Mouse (Mus musculus) ZHBTc4 (cell line): ENCODE data around the gene Dst.

Source experiments
- DNase-seq: peaks from one replicate; pipeline ENCODE4 v3.0.0-alpha.2; 2011; ENCODE audit warnings: low read depth, low spot score

Gene Dst

DNA sequence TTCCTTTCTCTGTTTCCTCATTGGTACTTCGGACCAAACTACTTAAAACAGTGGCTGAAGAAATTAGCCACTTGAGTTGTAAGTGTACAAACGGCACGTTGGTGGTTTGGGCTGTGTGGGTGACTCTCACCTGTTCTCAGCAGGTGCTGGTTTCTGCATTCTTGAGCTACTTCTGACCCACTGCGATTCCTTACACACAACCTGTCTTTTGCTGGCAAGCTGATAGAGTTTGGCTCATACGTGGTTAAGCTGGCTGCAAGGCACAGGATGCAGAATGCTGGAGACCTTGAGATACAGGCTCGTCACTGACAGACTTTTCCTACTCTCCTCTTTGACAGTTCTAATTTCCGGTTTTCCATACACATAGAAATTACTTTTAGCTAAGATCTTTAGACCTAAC, 19.4 kb downstream of the Dst start:
- no peak for DNase-seq

DNA sequence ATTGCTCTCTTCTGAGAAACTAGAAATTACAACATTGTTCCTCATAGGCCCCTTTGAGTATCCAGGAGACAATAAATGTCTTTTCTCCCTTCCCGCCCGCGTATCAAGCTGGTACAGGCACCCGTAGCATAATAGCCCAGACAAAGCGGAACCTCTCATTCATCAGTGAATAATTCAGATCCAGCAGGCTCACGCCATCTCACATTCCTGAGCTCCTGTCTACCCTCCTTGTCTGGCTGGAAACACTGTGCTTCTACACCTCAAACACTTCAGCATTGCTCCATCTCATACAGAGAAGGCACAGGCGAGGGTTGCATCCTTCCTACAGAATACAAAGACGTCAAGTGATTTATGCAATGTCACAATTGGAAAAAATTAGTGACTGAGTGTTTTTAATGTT, 23.8 kb downstream of the Dst start:
- no peak for DNase-seq

DNA sequence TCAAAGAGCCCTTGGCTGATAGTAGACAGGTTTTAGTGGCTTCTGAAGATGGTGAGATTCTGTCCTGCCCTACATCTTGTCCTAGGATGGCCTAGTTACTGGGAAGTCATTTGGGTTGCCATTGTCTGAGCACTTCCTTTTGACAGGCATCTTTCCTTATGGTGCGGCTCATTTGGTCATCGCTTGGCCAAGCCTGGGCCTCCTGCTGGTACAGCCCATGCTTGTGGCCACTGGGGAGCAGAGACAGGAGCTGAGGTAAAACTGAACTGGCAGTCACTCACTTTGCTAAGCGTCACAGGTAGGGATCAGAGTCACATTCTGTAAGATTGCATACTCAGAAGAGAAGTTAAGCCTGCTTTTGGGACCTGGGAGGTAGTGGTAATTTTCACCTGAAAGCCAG, 24.2 kb downstream of the Dst start:
- DNase-seq: no peak

DNA sequence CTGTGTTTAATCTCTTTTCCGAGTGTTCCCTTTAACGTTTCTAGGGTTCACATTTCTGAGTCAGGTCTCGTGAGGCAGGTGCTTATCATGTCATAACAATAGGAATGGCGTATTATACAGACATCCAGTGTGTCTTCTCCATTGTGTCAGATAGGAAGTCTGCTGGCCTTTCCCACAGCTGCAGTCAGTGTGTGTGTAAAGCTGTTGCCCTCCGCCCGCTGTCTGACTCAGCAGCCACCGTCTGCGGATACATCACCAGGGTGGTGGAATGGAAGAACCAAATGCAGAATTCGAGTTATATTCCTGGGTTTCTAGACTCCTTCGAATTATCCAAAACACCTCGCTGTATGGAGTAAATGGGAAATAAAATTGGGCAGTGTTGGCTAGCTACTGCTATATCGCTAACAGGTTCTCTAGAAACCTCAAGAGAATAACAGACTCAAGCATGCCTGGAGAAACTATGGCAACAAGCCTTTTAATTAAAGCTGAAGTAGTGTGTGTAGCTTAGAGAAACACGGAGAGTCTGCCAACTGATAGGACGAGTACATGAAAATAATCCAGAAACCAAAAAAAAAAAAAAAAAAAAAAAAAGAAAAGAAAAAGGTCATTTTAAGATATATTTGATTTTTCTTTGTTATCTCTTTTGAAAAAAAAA, 24.9 kb downstream of the Dst start:
- no peak for DNase-seq

DNA sequence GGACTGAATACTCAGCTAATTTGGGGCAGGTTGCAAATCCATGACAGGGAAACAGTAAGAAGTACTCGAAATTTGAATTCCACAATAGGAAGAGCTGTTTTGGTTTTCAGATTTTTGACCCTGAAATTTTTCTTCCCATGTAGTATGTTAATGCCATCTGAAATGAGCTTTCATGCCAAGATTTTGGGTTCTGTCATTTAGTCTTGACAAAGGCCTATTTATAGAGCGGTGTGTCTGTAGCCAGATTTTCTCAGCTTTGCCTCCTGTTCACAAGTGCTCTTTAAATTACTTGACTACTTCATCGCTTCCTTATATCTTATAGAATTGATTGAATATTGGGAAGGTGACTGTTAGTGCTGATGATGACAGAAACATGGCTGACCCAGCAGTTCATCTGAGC, 27.9 kb downstream of the Dst start:
- DNase-seq: no peak

DNA sequence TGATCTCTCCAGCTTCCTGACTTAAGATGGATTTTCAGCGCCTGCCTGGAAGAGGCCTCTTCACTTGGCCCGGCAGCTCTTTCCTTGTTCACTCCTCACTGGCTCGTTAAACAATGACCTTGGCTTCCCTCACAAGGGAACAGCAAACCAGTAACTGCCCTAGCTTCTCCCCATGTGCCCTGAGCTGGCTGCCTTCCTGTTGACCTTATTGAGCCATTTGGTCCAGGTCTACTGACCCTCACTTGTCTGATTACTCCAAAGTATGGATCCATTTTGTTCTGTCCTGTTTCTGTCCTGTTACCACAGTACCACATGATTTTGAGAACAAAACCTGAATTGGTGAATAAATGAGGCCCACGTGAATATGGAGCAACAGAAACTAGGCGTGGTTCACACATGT, 31.8 kb downstream of the Dst start:
- DNase-seq: no peak

- no peak for DNase-seq
Observed at GRCm38 (mm10) chr1:33940364-33940928, 32.4 kb downstream of the Dst start.

GRCm38 (mm10) chr1:33942638-33943037, 34.6 kb downstream of the Dst start:
- DNase-seq: no peak

DNA sequence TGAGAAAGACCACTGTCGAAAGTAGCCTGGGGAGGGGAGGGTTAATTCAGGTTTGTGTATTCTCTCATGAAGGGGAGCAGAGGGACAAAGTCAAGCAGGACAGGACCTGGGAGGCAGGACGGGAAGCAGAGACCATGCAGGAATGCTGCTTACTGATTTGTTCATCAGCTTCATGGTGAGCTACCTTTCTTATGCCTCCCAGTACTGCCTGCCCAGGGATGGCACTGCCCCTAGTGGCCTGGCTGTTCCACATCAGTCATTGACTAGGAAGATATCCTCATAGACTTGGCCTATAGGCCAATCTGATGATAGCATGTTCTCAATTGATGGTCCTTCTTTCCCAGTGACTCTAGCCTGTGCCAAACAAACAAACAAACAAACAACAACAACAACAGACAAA, 35.9 kb downstream of the Dst start:
- DNase-seq: peak; percentile 86

DNA sequence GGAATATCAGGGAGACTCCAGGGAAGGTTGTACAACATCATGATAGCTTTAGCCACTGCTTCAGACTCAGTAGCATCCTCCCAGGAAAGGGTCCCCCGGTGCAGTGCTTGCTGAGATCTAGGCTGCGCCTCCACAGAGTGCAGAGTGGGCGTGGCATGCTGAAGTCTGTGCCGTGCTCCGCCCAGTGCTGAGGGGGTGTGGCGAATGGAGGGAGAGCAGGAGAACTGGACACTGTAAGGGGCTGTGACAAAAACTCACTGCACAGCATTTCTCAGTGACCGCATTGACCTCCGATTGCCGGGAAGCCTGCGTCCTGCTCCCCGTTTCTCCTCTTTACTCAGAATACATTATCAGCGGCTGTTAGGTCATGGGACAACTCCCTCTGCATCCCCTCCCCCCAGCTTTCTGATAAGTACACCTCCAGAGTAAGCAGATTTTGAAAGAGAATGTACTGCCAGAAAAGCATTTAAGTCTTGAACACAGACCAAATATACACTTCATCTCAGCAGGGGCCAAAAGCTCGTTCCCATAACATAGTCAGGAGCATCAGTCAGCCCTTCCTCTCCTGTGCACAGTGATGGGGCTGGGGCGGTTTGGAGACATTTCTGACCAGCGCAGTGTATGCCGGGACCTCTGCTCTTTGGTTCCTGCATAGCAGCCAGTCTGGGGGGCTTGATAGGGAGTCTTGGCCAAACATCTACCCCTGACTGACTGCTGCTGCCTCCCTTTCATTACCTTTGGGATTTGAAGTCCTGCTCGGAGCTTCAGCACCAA, 37.1 kb downstream of the Dst start:
- DNase-seq: peak; percentile 92

- no peak for DNase-seq
Observed at GRCm38 (mm10) chr1:33945756-33946155, 37.7 kb downstream of the Dst start.

GRCm38 (mm10) chr1:33946601-33947395, 38.8 kb downstream of the Dst start:
- peak; percentile 71 for DNase-seq

- DNase-seq: no peak
Observed at GRCm38 (mm10) chr1:33947838-33948237, 39.8 kb downstream of the Dst start.

DNA sequence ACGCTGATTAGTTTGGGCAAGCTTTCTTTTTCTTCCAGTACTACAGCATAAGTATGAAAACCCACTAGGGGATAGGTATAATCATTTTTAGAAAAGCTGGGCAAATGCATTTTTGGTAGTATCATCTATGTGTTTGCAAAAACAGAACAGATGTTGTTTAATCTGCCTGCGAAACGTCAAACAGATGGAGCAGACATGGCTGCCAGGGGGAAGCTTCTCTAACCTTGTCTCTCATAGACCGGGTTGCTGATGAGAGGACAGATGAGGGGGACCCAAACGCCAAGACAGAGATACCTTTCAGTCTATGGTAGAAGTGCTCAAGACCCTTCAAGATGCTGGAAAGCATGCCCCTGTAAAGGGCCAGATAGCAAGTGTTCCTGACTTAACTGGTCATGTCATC, 40.5 kb downstream of the Dst start:
- DNase-seq: no peak

DNA sequence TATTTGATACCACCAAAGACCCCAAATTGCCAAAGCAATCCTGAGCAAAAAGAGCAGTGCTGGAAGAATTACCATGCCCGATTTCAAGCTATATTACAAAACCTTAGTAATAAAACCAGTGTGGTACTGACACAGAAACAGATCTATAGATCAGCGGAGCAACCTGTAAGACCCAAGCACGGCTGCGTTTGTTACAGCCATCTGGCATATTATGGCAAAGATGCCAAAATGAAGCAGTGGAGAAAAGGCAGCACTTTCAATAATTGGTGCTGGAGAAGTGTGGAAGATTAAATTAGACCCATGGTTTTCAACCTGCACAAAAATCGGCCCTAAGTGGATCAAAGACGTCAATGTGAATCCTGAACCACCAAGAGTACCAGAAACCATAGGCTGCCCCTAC, 47.6 kb downstream of the Dst start:
- DNase-seq: no peak

DNA sequence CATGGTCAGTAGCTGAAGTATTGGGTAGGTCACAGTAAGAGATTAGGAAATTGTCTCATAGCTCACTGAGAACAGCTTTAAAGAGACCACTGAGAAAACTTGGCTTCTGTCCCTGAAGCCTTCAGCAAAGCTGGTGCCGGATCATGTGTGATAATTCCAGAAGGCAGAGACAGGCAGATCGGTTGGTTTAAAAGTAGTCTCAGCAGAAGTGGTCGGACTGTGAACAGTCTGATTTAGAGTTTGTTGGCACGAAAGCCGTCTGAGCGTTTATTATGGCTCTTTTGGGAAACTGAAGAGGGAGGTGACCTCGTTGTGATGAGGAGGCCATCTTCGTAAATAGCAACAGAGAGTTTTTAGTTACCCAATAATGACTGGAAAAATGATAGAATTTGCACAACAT, 52.4 kb downstream of the Dst start:
- DNase-seq: no peak

DNA sequence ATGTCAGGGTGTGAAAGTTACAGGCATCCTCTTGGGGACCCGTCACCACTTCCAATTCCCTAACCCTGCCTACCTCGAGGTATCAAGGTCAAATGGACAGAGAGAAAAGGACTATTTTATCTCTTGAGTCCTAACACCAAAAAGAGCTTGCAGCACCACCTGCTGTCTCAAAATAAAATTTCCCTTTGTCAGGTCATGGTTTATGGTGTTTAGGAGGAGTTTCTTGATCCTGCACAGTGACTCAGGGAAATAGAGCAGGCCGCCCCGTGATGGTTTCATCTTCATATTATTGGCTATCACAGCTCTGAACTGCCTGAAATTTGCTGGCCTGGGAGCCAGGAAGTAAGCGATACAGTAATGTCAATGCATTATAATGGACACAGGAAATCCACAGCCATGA, 56.6 kb downstream of the Dst start:
- peak; percentile 82 for DNase-seq

GRCm38 (mm10) chr1:33965824-33966223, 57.8 kb downstream of the Dst start:
- DNase-seq: no peak

- peak; percentile 80 for DNase-seq
Observed at GRCm38 (mm10) chr1:33966328-33966727, 58.3 kb downstream of the Dst start.

DNA sequence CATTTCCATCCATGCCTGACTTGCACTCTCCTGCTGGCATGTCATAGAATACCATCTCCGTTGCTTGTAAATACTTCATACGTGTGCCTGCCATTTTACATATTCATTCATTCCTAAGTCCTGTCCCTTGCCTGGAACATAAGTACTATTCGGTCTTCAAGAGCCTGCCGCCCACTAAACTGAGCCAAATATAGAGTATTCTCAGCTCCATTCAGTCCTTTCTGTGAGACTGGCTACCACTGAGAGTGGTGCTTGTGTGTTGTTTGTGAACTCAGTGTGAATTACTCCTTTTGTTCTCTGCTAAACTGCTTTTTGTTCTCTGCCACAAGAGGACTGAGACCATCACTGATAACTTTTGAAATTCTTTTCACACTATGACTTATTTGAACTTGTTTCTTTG, 59.2 kb downstream of the Dst start:
- no peak for DNase-seq

GRCm38 (mm10) chr1:33969910-33970309, 61.9 kb downstream of the Dst start:
- DNase-seq: no peak

DNA sequence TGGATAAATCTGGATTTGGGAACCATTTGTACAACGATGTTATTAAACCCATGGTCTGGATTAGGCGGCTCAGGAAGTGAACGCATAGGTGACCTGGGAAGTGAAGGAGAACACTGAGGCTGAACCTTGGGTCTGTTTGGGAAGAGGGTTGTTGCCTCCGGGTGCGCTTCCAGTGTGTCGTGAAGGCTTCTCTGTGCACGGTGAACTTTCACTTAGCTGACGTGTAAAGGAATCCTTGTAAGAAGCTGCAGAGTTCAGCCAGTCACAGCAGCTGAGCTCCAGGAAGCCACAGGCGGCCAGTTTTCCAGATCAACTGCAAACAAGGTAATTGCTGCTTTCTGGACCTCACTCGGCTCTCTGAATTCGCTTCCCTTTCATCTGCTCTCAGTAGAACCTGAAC, 66.4 kb downstream of the Dst start:
- DNase-seq: peak; percentile 27
